Mouse (Mus musculus): ENCODE data around the gene Cux1. TPM values are rescaled to one million over a fixed set of nuclear protein-coding genes. Genes with fewer than 3 reads are reported as not detected.

The Cux1 gene
- polyA plus RNA-seq, 1 experiment from 2014 or later: 131 TPM

DNA sequence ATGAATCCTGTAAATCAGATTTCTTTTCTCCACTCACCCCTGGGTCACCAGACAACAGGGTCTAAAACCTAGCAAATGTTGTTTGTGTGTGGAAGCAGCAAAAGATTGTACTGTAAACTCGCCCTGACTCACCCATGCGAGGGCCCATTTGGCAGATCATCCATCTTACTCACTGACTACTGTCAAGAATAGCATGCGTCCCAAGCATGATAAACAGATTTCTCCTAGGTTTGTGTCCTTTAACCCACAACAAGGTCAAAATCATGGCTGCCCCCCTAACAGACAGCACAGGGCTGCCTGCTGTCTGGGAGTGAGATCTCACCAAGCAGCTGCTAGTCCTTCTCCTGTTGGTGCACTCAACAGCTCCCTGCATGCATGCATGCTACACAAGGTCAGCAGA lies 277.5 kb downstream of the Cux1 start:
- Histone ChIP-seq H3K27ac (no peak overlapping the region), H3K4me3 (ENCODE audit: inconsistent target) (no peak overlapping the region), H3K36me3 (ENCODE audit: inconsistent target) (peaks cover 37% of the 10 kb centered on the region; the same call in 1 of the 2 replicates), H3K79me2 (ENCODE audit: inconsistent target) (no peaks in the 10 kb centered on the region)
- 100% methylated on average over 3 of the region's 3 CpGs for WGBS (ENCODE audit: missing documents)

DNA sequence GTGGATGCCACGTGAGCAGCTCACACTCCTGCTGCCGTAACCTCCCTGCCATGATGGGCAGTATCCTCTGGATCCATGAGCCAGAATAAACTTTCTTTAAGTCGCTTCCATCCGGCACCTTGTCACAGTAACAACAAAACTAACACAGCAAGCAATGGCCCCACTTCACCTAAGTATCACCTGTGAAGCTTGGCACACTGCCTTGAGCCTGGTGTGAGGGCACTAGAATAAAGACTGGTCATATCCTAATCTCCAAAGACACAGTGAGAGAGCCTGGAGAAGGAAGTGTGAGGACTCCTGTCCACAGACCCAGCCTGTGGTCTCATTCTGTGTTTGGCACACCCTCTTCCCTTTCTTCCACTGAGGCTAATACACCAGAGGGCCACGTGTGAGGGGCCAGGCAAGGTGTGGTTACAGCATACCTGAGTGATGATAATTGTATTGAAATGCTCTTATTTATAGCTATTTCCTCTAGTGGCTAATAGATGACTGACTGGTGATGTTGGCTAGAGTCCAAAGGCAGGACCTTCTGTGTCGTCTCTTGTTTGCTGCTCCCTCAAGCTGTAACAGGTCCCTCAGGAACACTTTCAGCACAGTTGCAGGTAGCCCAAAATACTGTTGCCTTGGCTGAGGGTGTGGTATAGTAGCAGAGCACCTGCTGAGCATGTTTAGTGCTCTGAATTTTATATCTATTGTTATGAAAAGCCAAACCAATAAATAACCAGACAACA lies 278.8 kb downstream of the Cux1 start:
- no peak overlapping the region for H3K4me3 ChIP-seq (ENCODE audit: inconsistent target)
- H3K36me3 ChIP-seq (ENCODE audit: inconsistent target): peaks cover 38% of the 10 kb centered on the region; the same call in 1 of the 2 replicates
- WGBS (ENCODE audit: missing documents): 80% methylated on average over 6 of the region's 6 CpGs
- H3K27ac ChIP-seq: no peak overlapping the region
- no peaks in the 10 kb centered on the region for H3K79me2 ChIP-seq (ENCODE audit: inconsistent target)

DNA sequence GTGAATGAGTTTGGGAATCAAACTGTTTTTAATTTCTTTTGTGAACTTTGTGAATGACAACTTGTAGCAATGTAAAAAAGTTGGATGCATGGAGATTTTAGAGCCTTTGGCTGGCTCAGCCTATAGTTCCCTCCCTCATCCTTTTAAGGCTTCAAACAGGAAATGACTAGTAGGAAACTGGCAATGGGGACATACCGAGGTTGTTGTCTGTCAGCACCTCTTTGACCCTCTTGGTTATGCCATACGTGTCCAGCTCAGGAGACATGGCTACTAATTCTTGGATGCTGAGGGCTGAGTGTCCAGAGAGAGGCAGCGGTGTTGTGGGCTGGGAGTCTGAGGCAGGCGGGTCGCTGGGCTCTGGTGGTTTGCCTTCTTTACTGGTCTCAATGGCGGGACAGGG lies 280.7 kb downstream of the Cux1 start:
- no peaks in the 10 kb centered on the region for H3K79me2 ChIP-seq (ENCODE audit: inconsistent target)
- H3K4me3 ChIP-seq (ENCODE audit: inconsistent target): no peak overlapping the region
- peaks cover 54% of the 10 kb centered on the region for H3K36me3 ChIP-seq (ENCODE audit: inconsistent target)
- WGBS (ENCODE audit: missing documents): 74% methylated on average over 6 of the region's 6 CpGs
- no peak overlapping the region for H3K27ac ChIP-seq

GRCm38 (mm10) chr5:136285106-136285505 lies 282.2 kb downstream of the Cux1 start:
- Histone ChIP-seq H3K79me2 (ENCODE audit: inconsistent target) (no peaks in the 10 kb centered on the region), H3K27ac (no peak overlapping the region), H3K36me3 (ENCODE audit: inconsistent target) (peaks cover 59% of the 10 kb centered on the region), H3K4me3 (ENCODE audit: inconsistent target) (no peak overlapping the region)
- 94% methylated on average over 7 of the region's 7 CpGs for WGBS (ENCODE audit: missing documents)

- 88% methylated on average over 6 of the region's 6 CpGs for WGBS (ENCODE audit: missing documents)
Measured at GRCm38 (mm10) chr5:136281351-136281750, 285.9 kb downstream of the Cux1 start.

GRCm38 (mm10) chr5:136274739-136275138 lies 292.6 kb downstream of the Cux1 start:
- WGBS (ENCODE audit: missing documents): 93% methylated on average over 27 of the region's 43 CpGs
- Histone ChIP-seq H3K4me3 (ENCODE audit: inconsistent target) (no peak overlapping the region), H3K27ac (no peak overlapping the region), H3K36me3 (ENCODE audit: inconsistent target) (peaks cover 64% of the 10 kb centered on the region), H3K79me2 (ENCODE audit: inconsistent target) (no peaks in the 10 kb centered on the region)

More at GRCm38 (mm10) chr5:136281351-136281750, 285.9 kb downstream of the Cux1 start:
- Histone ChIP-seq H3K4me3 (ENCODE audit: inconsistent target) (no peak overlapping the region), H3K27ac (no peak overlapping the region), H3K79me2 (ENCODE audit: inconsistent target) (no peaks in the 10 kb centered on the region), H3K36me3 (ENCODE audit: inconsistent target) (peaks cover 76% of the 10 kb centered on the region)

GRCm38 (mm10) chr5:136269937-136270336 lies 297.4 kb downstream of the Cux1 start:
- H3K79me2 ChIP-seq (ENCODE audit: inconsistent target): no peaks in the 10 kb centered on the region
- no peak overlapping the region for H3K4me3 ChIP-seq (ENCODE audit: inconsistent target)
- peaks cover 20% of the 10 kb centered on the region for H3K36me3 ChIP-seq (ENCODE audit: inconsistent target)
- no peak overlapping the region for H3K27ac ChIP-seq
- 86% methylated on average over 4 of the region's 4 CpGs for WGBS (ENCODE audit: missing documents)

GRCm38 (mm10) chr5:136266077-136266476 lies 301.2 kb downstream of the Cux1 start:
- WGBS (ENCODE audit: missing documents): 89% methylated on average over 5 of the region's 7 CpGs
- Histone ChIP-seq H3K36me3 (ENCODE audit: inconsistent target) (no peaks in the 10 kb centered on the region), H3K79me2 (ENCODE audit: inconsistent target) (no peaks in the 10 kb centered on the region), H3K27ac (no peak overlapping the region), H3K4me3 (ENCODE audit: inconsistent target) (no peak overlapping the region)

GRCm38 (mm10) chr5:136263342-136263741 lies 303.9 kb downstream of the Cux1 start:
- Histone ChIP-seq H3K36me3 (ENCODE audit: inconsistent target) (no peaks in the 10 kb centered on the region), H3K4me3 (ENCODE audit: inconsistent target) (no peak overlapping the region), H3K79me2 (ENCODE audit: inconsistent target) (no peaks in the 10 kb centered on the region), H3K27ac (no peak overlapping the region)
- WGBS (ENCODE audit: missing documents): 92% methylated on average over 4 of the region's 4 CpGs

DNA sequence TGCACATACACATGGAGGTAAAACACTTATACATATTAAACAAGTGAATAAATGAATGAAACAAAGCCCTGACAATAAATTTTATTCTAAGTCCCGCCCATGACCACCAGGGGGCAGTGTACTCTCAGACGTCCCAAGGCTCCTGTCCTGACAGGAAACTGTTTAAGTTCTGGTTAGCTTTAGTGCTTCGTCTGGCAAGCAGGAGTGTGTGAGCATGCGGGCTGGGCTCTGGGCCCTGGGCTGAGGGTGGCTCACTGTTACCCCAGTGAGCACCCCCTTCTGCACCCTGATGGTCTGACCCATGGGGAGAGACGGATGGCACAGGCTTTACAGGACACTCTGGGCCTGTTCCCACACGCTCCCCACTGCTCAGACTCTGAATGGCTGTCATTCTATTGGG lies 308.4 kb downstream of the Cux1 start:
- no peak overlapping the region for H3K27ac ChIP-seq
- 0 out of 2 replicates have a peak, but pooled peaks cover 2% of the 10 kb centered on the region for H3K36me3 ChIP-seq (ENCODE audit: inconsistent target)
- H3K79me2 ChIP-seq (ENCODE audit: inconsistent target): no peaks in the 10 kb centered on the region
- H3K4me3 ChIP-seq (ENCODE audit: inconsistent target): no peak overlapping the region
- 37% methylated on average over 6 of the region's 6 CpGs for WGBS (ENCODE audit: missing documents)

GRCm38 (mm10) chr5:136252899-136253298 lies 314.4 kb downstream of the Cux1 start:
- no peak overlapping the region for H3K27ac ChIP-seq
- no peaks in the 10 kb centered on the region for H3K79me2 ChIP-seq (ENCODE audit: inconsistent target)
- no peak overlapping the region for H3K4me3 ChIP-seq (ENCODE audit: inconsistent target)
- 0 out of 2 replicates have a peak, but pooled peaks cover 9% of the 10 kb centered on the region for H3K36me3 ChIP-seq (ENCODE audit: inconsistent target)
- WGBS (ENCODE audit: missing documents): 45% methylated on average over 17 of the region's 17 CpGs

DNA sequence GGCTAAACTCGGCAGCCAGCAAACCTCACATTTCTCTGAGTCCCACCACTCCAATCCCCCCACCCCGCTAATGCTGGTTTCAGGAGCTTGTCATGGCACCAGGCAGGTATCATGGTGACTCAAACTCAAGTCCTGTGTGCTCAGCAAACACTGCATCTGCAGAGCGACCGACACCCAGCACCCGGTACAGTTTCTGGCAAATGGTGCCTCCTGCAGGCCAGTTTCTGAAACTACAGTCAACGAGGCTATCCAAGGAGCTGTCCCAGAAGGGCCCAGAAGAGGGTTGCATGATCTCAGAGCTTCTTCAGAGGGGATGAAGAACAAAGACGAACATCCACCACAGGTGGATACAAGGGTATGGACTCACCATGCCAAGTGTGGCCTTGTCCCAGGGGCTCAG lies 316.3 kb downstream of the Cux1 start:
- H3K79me2 ChIP-seq (ENCODE audit: inconsistent target): no peaks in the 10 kb centered on the region
- no peak overlapping the region for H3K27ac ChIP-seq
- 0 out of 2 replicates have a peak, but pooled peaks cover 9% of the 10 kb centered on the region for H3K36me3 ChIP-seq (ENCODE audit: inconsistent target)
- WGBS (ENCODE audit: missing documents): 76% methylated on average over 6 of the region's 7 CpGs
- no peak overlapping the region for H3K4me3 ChIP-seq (ENCODE audit: inconsistent target)

- H3K36me3 ChIP-seq (ENCODE audit: inconsistent target): 0 out of 2 replicates have a peak, but pooled peaks cover 2% of the 10 kb centered on the region
- peak overlapping the region; percentile 75 for H3K27ac ChIP-seq
- WGBS (ENCODE audit: missing documents): 37% methylated on average over 6 of the region's 6 CpGs
- peaks cover 9% of the 10 kb centered on the region; the same call in 1 of the 2 replicates for H3K79me2 ChIP-seq (ENCODE audit: inconsistent target)
- no peak overlapping the region for H3K4me3 ChIP-seq (ENCODE audit: inconsistent target)
Measured at GRCm38 (mm10) chr5:136248441-136248840, 318.8 kb downstream of the Cux1 start.

GRCm38 (mm10) chr5:136246452-136246838 lies 320.8 kb downstream of the Cux1 start, which contains the start of gene Sh2b2:
Gene Sh2b2, minus strand, starts transcription at chr5:136246556.
- peak within 1 kb of the TSS; percentile 47 for H3K4me3 ChIP-seq (ENCODE audit: inconsistent target)
- no peaks in the 10 kb centered on the region for H3K36me3 ChIP-seq (ENCODE audit: inconsistent target)
- peaks cover 29% of the 10 kb centered on the region for H3K79me2 ChIP-seq (ENCODE audit: inconsistent target)
- peak within 1 kb of the TSS; percentile 75 for H3K27ac ChIP-seq
- 0% methylated on average over 2 of the region's 2 CpGs for WGBS (ENCODE audit: missing documents)

DNA sequence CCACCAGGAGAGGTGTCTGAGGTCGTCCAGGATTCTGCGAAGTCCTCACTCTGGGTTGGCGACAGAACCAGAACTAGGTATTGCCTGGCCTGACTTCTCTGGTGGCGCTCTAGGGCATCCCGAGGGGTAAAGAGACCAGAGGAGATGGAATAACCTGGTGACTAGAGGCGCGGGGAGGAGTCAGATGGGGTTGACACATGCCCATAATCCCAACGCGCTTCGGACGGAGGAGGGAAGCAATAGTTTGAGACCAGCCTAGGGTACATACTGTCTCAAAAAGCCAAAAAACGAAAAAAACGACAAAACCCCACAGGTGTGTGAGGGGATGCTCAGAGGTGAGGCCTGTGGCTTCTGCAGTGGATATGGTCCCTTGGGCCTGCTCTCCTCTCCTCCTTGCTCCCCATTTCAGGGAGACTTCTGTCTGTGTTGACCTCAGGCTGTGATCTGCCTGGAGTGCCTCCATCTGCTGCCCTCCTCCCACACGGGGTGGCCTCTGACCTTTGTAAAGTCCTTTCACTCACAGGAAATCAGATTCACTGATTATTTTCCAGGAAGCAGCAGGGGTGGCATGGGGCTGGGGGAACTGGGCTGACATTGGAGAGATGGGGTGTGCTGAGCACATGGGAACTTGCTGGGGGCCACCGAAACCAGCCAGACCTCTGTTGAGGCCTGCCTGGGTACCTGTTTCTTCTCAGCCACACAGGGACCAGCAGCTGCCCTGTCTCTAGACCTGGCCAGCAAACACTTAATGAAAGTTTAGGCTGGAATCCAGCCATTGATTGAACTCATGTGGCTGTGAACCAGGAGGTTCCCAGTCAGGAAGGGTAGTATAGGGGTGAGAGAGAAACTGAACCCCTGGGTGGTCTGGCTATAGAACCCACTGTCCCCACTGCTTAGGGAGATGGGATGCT lies 321.5 kb downstream of the Cux1 start:
- Histone ChIP-seq H3K27ac (peak overlapping the region; percentile 75), H3K36me3 (ENCODE audit: inconsistent target) (no peaks in the 10 kb centered on the region), H3K4me3 (ENCODE audit: inconsistent target) (peak overlapping the region; percentile 47), H3K79me2 (ENCODE audit: inconsistent target) (peaks cover 35% of the 10 kb centered on the region)
- WGBS (ENCODE audit: missing documents): 34% methylated on average over 15 of the region's 15 CpGs

All from macrophage (primary cell).